Mouse (Mus musculus): ENCODE data around the gene Scfd2.

Gene Scfd2

DNA sequence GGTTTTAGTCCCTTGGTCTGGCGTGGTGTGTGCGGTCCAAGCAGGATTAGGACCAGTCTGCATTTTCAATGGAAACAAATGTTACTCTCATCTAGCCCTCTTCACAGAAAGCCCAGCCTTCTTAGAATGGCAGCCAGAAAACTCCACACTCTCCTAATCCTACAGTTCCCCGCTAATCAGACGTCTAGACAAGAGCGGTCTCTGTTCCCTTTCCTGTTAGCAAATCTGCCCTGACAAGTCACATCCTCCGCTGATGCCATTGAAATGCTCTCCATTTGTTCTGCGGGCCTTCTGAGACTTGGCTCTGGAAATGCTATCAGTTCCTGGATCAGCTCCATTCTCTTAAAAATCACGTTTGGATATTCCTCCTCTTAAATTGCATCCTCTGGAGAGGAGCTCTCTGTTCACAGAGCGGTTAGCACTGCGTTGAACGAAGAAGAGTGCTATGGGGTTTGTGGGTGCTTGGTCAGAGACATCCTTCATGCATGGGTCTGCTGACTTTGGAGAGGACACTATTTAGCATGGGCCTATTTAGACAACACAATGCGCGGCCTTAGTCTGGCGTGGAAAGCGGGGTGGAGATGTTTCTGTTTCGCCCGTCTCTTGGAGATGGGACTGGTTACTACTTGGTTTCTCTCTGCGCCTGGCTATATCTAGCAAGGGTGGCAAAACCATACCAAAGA is 358.3 kb downstream of the Scfd2 start:
- no peak for DNase-seq (ENCODE audit: low spot score)

DNA sequence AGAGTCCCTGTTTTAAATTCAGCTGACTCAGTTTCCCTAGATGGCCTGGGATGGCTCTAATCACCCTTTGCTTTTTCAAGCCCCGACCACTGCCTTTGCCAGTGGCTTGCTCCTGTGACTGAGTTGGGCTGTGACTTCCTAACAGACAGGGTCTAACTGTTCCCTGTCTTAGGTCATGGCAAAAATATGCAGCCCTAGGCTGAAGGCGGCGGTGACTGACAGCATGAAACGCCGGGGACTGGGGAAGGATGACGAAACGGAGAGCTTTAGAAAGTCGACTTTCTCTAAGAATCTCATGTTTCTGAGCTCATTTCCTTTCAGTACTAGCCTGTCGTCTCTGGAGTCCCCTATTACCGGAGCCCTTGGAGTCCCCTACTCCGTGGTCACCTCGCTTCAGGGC is 359.4 kb downstream of the Scfd2 start:
- DNase-seq (ENCODE audit: low spot score), result no peak

DNA sequence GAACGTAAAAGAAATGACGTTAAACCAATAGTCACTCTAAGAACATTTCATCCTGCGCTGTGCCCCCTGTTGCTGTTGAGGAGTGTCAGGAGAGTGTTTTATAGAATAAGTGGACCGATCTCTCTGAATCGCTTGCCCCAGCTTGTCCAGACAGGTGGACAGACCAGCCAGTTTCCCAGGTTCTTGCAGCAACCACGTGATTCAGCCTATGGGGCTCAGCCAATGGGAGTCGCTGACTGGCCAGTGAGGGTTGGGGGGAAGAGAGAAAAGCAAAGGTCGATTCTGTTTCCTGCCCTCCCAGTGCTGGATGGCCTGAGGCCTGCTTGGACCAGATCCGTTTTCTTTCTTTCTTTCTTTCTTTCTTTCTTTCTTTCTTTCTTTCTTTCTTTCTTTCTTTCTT is 359.8 kb downstream of the Scfd2 start:
- no peak for DNase-seq (ENCODE audit: low spot score)

DNA sequence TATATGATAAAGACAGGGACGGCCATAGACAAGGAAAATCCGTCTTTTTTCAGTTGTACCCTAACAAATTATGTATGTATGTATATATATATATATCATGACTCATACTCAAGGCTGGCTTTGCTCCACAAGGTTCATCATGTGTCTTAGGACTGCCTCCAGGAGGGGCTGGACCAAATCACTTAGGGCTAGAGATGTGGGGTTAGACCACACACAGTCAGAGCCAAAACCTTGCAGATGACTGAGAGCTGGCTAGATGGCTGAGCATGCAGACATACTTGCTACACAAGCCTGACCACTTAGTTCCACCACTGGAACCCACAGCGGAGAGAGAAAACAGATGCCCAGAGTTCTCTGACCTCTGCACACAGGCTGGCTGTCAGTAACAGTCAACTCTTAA is 363.5 kb downstream of the Scfd2 start:
- no peak for DNase-seq (ENCODE audit: low spot score)

DNA sequence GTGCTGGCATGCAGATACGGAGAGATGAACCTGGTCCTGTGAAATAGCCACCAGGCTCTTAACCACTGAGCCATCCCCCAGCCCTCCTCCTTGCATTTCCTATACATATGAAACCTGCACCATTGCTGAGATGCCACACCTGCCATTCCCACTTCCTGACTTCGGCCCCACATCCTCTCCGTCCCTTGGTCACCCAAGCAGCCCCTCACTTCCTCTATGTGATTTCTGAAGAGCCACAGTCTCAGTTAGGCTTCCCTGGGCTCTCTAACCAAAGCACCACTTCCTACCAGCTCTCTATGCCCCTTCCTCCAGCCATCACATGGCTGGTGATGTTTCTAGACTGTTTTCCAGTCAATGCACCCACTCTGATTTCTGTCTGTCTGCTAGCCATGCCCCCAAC is 364.9 kb downstream of the Scfd2 start:
- no peak for DNase-seq (ENCODE audit: low spot score)

DNA sequence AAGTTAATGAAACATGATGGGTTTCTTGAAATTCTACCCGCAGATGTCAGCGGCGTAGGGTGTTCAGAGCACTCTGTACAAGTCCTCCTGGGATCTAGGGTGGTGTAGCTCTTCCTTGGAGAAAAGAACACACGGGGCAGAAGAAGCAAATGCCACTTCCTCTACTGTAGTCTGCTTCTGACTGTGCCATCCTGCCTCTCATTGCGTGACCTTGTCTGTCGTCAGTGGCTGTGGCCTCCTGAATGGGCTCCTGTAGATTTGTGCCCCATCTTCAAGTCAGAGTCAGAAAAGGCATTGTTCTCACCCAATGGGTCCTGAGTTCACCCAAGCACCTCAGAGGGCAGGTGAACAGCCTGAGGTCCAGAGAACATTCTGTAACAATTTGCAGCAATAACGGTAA is 367.0 kb downstream of the Scfd2 start:
- DNase-seq (ENCODE audit: low spot score), result no peak

DNA sequence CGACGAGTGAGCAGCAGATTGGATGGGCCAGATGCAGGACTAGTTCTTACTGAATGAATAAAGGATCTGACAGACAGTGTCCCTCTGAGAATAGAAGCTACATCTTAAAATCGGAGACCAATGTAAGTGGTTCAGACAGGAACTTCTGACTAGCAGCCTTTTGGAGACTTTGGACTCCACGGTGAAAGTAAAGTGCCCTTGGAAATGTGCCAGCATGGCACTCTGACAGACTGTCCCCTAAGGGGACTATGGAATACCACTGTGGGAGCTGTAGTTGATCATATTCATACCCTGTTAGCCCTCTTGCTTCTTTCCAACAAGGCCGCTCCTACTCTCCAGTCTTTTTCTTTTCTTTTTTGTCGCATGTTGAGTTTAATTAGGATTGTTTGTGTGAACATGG is 368.4 kb downstream of the Scfd2 start:
- DNase-seq (ENCODE audit: low spot score), result no peak

DNA sequence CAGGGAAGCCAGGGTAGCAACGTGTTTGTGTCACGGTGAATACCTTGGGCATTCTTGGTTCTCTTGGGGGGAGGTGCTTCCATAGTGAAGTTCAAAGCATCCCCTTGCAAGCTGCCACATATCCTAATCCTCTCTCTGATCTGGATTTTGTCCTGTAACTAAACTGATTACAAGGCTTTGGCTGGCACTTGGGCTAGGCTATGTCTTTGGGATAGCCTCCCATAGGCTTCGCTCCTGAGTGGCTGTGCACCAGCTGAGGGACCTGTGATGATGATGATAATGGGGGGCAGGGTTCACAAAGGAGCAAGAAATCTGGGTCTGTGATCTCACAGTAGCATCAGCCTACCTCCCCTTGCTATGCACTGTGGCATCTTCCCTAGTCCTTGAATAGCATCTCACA is 369.5 kb downstream of the Scfd2 start:
- DNase-seq (ENCODE audit: low spot score), result no peak

DNA sequence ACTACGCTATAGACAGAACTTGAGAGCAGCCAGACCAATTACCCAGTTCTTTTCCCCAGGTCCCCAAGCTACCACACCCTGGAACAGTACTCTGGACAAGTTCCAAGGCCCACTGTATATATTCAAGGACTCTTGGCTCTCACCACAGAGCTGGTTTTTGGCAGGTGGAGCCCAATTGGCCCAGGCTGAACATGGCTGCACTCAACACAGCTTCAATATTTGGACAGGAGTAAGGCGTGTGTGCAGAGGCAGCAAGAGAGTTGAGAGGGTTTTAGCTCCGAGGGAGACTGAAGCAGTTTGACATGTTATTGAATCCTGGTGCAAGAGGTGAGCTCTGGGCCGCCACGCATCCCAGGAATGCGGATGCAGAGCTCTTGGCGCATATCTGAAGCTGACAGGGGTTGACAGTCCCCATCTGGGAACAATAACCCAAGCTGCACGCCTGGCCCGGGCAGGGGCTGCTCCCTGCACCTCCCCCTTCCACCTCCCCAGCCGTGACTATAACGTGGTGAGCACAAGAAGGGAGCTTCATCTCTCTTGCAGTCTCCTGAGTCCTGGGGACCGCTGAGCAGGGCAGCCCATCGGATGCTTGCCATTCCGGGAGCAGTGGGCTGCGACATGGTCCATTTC is 370.1 kb downstream of the Scfd2 start:
- no peak for DNase-seq (ENCODE audit: low spot score)

DNA sequence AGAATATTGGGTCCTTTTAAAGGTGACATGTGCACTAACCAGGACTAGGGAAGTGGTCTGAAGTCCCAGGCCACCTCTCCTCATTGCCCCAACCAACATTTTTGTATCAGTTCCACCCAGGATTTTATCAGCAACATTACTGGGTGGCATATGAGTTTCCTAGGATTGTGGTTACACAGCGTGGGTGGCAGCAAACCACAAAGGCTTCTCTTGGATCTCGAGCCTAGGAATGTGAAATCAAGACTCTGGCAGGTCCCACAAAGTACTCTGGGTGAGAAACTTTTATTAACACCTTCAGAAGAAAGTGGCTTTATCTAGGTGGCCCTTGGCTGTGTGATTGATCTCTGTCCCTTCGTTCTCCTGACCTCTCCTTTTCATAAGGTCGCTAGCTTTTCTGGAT is 371.2 kb downstream of the Scfd2 start:
- DNase-seq (ENCODE audit: low spot score), result no peak

DNA sequence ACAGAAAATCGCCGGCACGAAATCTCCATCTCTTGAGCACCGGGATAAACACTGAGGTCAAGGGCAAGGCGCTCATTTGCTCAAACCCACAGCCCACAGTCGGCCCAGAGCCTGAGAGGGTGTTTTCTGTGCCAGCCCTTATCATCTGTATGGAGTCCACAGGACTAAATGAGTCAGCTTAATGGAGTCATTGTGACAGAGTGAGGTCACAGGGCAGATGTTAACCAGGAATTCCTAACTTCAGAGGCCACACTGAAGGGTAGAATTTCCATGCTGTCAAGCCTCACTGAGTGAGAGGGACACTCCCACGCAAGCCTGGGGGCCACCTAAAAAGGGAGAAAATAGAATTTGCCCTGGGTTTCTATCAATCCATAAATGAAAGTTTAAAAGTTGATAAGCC is 371.7 kb downstream of the Scfd2 start:
- peak; percentile 10 for DNase-seq (ENCODE audit: low spot score)

DNA sequence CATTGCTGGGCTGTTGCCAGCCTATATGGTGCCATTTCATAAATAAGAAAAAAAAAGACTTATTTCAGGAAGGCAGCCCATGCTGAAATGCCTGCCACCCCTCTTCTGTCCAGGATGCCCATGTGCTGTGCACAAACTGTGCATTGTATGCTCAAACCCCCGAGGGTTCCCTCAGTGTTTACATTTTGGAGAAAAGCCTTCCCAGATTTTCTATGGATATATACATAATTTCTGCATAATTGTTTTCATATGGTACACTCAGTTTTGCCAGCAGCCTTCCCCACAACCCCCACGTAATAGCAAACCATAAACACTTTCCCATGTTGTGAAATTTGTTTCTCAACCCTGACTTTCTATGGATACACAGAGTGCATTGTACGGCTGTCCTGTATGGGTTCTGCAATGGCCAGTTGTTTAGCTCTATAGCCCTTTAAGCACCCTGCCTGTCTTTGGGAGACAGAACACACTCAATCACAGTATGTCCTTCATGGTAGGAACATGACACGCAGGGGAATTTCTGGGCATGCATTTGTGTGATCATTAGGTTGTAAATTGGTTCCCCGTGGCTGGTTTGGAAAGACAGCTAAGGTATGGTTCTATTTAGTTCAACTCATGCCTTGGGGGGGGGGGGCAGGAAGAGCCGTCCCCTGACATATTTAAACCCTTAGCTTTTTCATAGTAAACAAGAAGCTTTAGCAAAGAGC is 372.5 kb downstream of the Scfd2 start:
- DNase-seq (ENCODE audit: low spot score), result no peak

DNA sequence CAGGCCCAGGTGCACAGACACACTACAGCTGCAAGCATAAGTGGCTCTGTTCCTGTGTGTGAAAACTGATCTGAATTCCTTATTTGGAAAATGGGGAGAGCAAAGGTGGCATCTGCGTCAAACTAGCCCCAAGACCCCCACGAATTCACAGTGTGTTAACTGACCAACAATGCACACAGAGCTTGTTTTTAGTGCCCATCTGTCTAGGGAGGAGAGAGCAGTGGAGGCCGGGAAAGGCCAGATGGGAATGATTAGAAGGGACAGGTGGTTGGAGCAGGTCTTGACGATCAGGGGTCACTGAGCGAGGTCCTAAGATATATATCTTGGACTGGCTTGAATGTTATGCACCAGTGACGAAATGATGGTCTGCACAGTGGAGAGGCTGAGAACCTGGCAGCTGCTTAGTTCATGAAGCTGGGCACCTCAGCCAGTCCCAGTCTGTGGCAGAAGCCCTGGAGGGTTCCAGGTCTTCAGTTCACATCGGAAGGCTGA is 375.7 kb downstream of the Scfd2 start:
- DNase-seq (ENCODE audit: low spot score), result no peak

Measured in c-Kit-positive CD71-positive TER-119-positive erythroid progenitor cells, embryonic 14.5 days (primary cell).